Mouse (Mus musculus): Measurements from ENCODE around the gene H2al1b. TPM values are rescaled to one million over a fixed set of nuclear protein-coding genes. Genes with fewer than 3 reads are reported as not detected.

H2al1b gene
- polyA plus RNA-seq, 1 experiment from 2014 or later: not detected

Other genes starting within 250 kb of the H2al1b start
- gene H2al1a, start 3.2 kb upstream of the H2al1b start, polyA plus RNA-seq (2016; fragmentation: Nextera tagmentation; extraction: Ambion mirVana): not detected in 2 replicates
- gene H2al1c, start 3.2 kb downstream of the H2al1b start, polyA plus RNA-seq (2016; fragmentation: Nextera tagmentation; extraction: Ambion mirVana): not detected in 2 replicates
- gene H2al1d, start 6.4 kb downstream of the H2al1b start, polyA plus RNA-seq (2016; fragmentation: Nextera tagmentation; extraction: Ambion mirVana): not detected in 2 replicates
- not detected in 2 replicates for gene H2al1e, start 9.5 kb downstream of the H2al1b start, polyA plus RNA-seq (2016; fragmentation: Nextera tagmentation; extraction: Ambion mirVana)
- not detected in 2 replicates for gene H2al1f, start 12.7 kb downstream of the H2al1b start, polyA plus RNA-seq (2016; fragmentation: Nextera tagmentation; extraction: Ambion mirVana)
- gene H2al1g, start 15.8 kb downstream of the H2al1b start, polyA plus RNA-seq (2016; fragmentation: Nextera tagmentation; extraction: Ambion mirVana): not detected in 2 replicates
- not detected in 2 replicates for gene H2al1h, start 19.1 kb downstream of the H2al1b start, polyA plus RNA-seq (2016; fragmentation: Nextera tagmentation; extraction: Ambion mirVana)
- gene H2al1i, start 22.2 kb downstream of the H2al1b start, polyA plus RNA-seq (2016; fragmentation: Nextera tagmentation; extraction: Ambion mirVana): not detected in 2 replicates
- not detected in 2 replicates for gene H2al1j, start 25.4 kb downstream of the H2al1b start, polyA plus RNA-seq (2016; fragmentation: Nextera tagmentation; extraction: Ambion mirVana)